ENCODE assay signal across 16 mouse cellular contexts in genomic region chr8:19701326-19701725, GRCm38 (mm10). TPM values are rescaled to one million over a fixed set of nuclear protein-coding genes. Genes with fewer than 3 reads are reported as not detected.
"Had no signal": no experiment of that assay in that cellular context is flagged by ENCODE, and none has a peak within 500 bp of the region (broad histone marks: within the 10 kb centered on the region; RNA-seq: fewer than 3 reads in every experiment).

No protein-coding gene starts in this region.

RNA-seq across cellular contexts. Expression of gene 4930467E23Rik, which starts 28.1 kb away (rescaled TPM):
- total RNA-seq: megakaryocyte, adult 5-6 weeks; midbrain, postnatal 0 days; monocyte, adult 5-6 weeks; neutrophil, adult 5-6 weeks had no signal
- polyA plus RNA-seq: liver, postnatal 0 days; lung, adult 2 months; lung, embryonic 16.5 days; midbrain, embryonic 11.5 days; midbrain, embryonic 13.5 days; midbrain, embryonic 15.5 days; midbrain, postnatal 0 days; neural tube, embryonic 12.5 days; neural tube, embryonic 14.5 days; small intestine, adult 2 months; stomach, embryonic 14.5 days; stomach, embryonic 16.5 days; thymus, postnatal 0 days had no signal
